Mouse (Mus musculus): Measurements from ENCODE around the gene Nt5c. TPM values are rescaled to one million over a fixed set of nuclear protein-coding genes. Genes with fewer than 3 reads are reported as not detected.
A peak's percentile ranks its signal among the peaks of the same experiment; 100 is the strongest.
"Not testable (repeated sequence)": the region's sequence is repeated elsewhere in the genome, so short reads cannot be mapped to it uniquely, and the experiment has no call there.

Nt5c gene
- 66.2 and 83.5 TPM in 2 replicates for polyA plus RNA-seq (2016; fragmentation: Nextera tagmentation; extraction: Ambion mirVana)

GRCm38 (mm10) chr11:115491356-115492083, at the start of gene Nt5c:
Gene Nt5c (minus strand): TSS chr11:115491862.
- under 1% methylated on average over 43 of the region's 43 CpGs for WGBS
- Histone ChIP-seq H3K27ac (peak within 1 kb of the TSS; percentile 89), H3K4me1 (peaks cover 26% of the 10 kb centered on the region), H3K27me3 (ENCODE audit: low read depth, poor library complexity, severe bottlenecking) (peaks cover 7% of the 10 kb centered on the region; the same call in 1 of the 2 replicates), H3K9me3 (replicated peaks) (no peaks in the 10 kb centered on the region), H3K36me3 (peaks cover 25% of the 10 kb centered on the region), H3K4me3 (peak within 1 kb of the TSS; percentile 78)
- peak; percentile 86 for DNase-seq (ENCODE audit: low spot score)

GRCm38 (mm10) chr11:115538045-115538444, 46.4 kb upstream of the Nt5c start:
- peaks cover 18% of the 10 kb centered on the region for H3K4me1 ChIP-seq
- no peaks in the 10 kb centered on the region for H3K9me3 ChIP-seq (replicated peaks)
- H3K27ac ChIP-seq: no peak overlapping the region
- 76% methylated on average over 2 of the region's 2 CpGs for WGBS
- H3K27me3 ChIP-seq (ENCODE audit: low read depth, poor library complexity, severe bottlenecking): no peaks in the 10 kb centered on the region
- DNase-seq (ENCODE audit: low spot score): no peak
- H3K36me3 ChIP-seq: peaks cover 13% of the 10 kb centered on the region
- H3K4me3 ChIP-seq: no peak overlapping the region

GRCm38 (mm10) chr11:115536856-115537568, 45.4 kb upstream of the Nt5c start:
- H3K9me3 ChIP-seq (replicated peaks): no peaks in the 10 kb centered on the region
- H3K4me3 ChIP-seq: peak overlapping the region; percentile 99
- no peaks in the 10 kb centered on the region for H3K27me3 ChIP-seq (ENCODE audit: low read depth, poor library complexity, severe bottlenecking)
- 84% methylated on average over 10 of the region's 10 CpGs for WGBS
- H3K27ac ChIP-seq: peak overlapping the region; percentile 100
- DNase-seq (ENCODE audit: low spot score): no peak
- peaks cover 18% of the 10 kb centered on the region for H3K4me1 ChIP-seq
- peaks cover 24% of the 10 kb centered on the region for H3K36me3 ChIP-seq

GRCm38 (mm10) chr11:115536038-115536681, 44.5 kb upstream of the Nt5c start, which contains the start of gene Sumo2:
Gene Sumo2 (minus strand): TSS chr11:115536276.
- Histone ChIP-seq H3K4me1 (peaks cover 18% of the 10 kb centered on the region), H3K4me3 (peak within 1 kb of the TSS; percentile 99), H3K9me3 (replicated peaks) (no peaks in the 10 kb centered on the region), H3K27me3 (ENCODE audit: low read depth, poor library complexity, severe bottlenecking) (no peaks in the 10 kb centered on the region), H3K36me3 (peaks cover 32% of the 10 kb centered on the region), H3K27ac (peak within 1 kb of the TSS; percentile 100)
- DNase-seq (ENCODE audit: low spot score): peak; percentile 100
- WGBS: under 1% methylated on average over 64 of the region's 70 CpGs

- H3K27me3 ChIP-seq (ENCODE audit: low read depth, poor library complexity, severe bottlenecking): no peaks in the 10 kb centered on the region
These were observed 43.9 kb upstream of the Nt5c start for GRCm38 (mm10) chr11:115535401-115536037.

GRCm38 (mm10) chr11:115534759-115535371, 43.2 kb upstream of the Nt5c start:
- WGBS: 9% methylated on average over 11 of the region's 11 CpGs
- no peaks in the 10 kb centered on the region for H3K27me3 ChIP-seq (ENCODE audit: low read depth, poor library complexity, severe bottlenecking)
- no peak for DNase-seq (ENCODE audit: low spot score)
- peak overlapping the region; percentile 99 for H3K4me3 ChIP-seq
- H3K9me3 ChIP-seq (replicated peaks): no peaks in the 10 kb centered on the region
- H3K36me3 ChIP-seq: peaks cover 45% of the 10 kb centered on the region
- H3K27ac ChIP-seq: peak overlapping the region; percentile 100
- peaks cover 18% of the 10 kb centered on the region for H3K4me1 ChIP-seq

More at GRCm38 (mm10) chr11:115535401-115536037, 43.9 kb upstream of the Nt5c start:
- Histone ChIP-seq H3K27ac (peak overlapping the region; percentile 100), H3K9me3 (replicated peaks) (no peaks in the 10 kb centered on the region), H3K36me3 (peaks cover 39% of the 10 kb centered on the region), H3K4me1 (peaks cover 18% of the 10 kb centered on the region), H3K4me3 (peak overlapping the region; percentile 99)
- peak; percentile 78 for DNase-seq (ENCODE audit: low spot score)
- WGBS: under 1% methylated on average over 84 of the region's 84 CpGs

GRCm38 (mm10) chr11:115526446-115526845, 34.8 kb upstream of the Nt5c start:
- H3K9me3 ChIP-seq (replicated peaks): not testable (repeated sequence)

GRCm38 (mm10) chr11:115522703-115523102, 31.0 kb upstream of the Nt5c start:
- Histone ChIP-seq H3K9me3 (replicated peaks) (no peaks in the 10 kb centered on the region), H3K4me1 (no peaks in the 10 kb centered on the region), H3K36me3 (peaks cover 67% of the 10 kb centered on the region), H3K4me3 (no peak overlapping the region), H3K27ac (no peak overlapping the region), H3K27me3 (ENCODE audit: low read depth, poor library complexity, severe bottlenecking) (no peaks in the 10 kb centered on the region)
- 81% methylated on average over 2 of the region's 2 CpGs for WGBS
- DNase-seq (ENCODE audit: low spot score): no peak

More at GRCm38 (mm10) chr11:115526446-115526845, 34.8 kb upstream of the Nt5c start:
- WGBS: 89% methylated on average over 3 of the region's 3 CpGs
- H3K27me3 ChIP-seq (ENCODE audit: low read depth, poor library complexity, severe bottlenecking); H3K4me1 ChIP-seq; DNase-seq (ENCODE audit: low spot score); H3K4me3 ChIP-seq; H3K27ac ChIP-seq: not testable (repeated sequence)
- H3K36me3 ChIP-seq: peaks cover 93% of the 10 kb centered on the region

GRCm38 (mm10) chr11:115522238-115522637, 30.6 kb upstream of the Nt5c start:
- H3K36me3 ChIP-seq: peaks cover 62% of the 10 kb centered on the region
- no peaks in the 10 kb centered on the region for H3K27me3 ChIP-seq (ENCODE audit: low read depth, poor library complexity, severe bottlenecking)
- no peak overlapping the region for H3K4me3 ChIP-seq
- H3K27ac ChIP-seq: no peak overlapping the region
- 89% methylated on average over 2 of the region's 2 CpGs for WGBS
- H3K9me3 ChIP-seq (replicated peaks): no peaks in the 10 kb centered on the region
- DNase-seq (ENCODE audit: low spot score): no peak
- H3K4me1 ChIP-seq: no peaks in the 10 kb centered on the region

- H3K4me1 ChIP-seq: no peaks in the 10 kb centered on the region
- peaks cover 51% of the 10 kb centered on the region for H3K36me3 ChIP-seq
- H3K4me3 ChIP-seq: no peak overlapping the region
- H3K9me3 ChIP-seq (replicated peaks): no peaks in the 10 kb centered on the region
- H3K27ac ChIP-seq: no peak overlapping the region
- no peak for DNase-seq (ENCODE audit: low spot score)
- H3K27me3 ChIP-seq (ENCODE audit: low read depth, poor library complexity, severe bottlenecking): no peaks in the 10 kb centered on the region
- 87% methylated on average over 4 of the region's 4 CpGs for WGBS
These were observed 29.4 kb upstream of the Nt5c start for GRCm38 (mm10) chr11:115521080-115521479.

- 86% methylated on average over 2 of the region's 2 CpGs for WGBS
- Histone ChIP-seq H3K4me1 (no peaks in the 10 kb centered on the region), H3K9me3 (replicated peaks) (no peaks in the 10 kb centered on the region), H3K4me3 (no peak overlapping the region), H3K27ac (no peak overlapping the region), H3K27me3 (ENCODE audit: low read depth, poor library complexity, severe bottlenecking) (no peaks in the 10 kb centered on the region), H3K36me3 (peaks cover 42% of the 10 kb centered on the region)
- no peak for DNase-seq (ENCODE audit: low spot score)
These were observed 28.6 kb upstream of the Nt5c start for GRCm38 (mm10) chr11:115520218-115520617.

GRCm38 (mm10) chr11:115519581-115519980, 27.9 kb upstream of the Nt5c start:
- H3K4me1 ChIP-seq: peaks cover 5% of the 10 kb centered on the region
- no peaks in the 10 kb centered on the region for H3K9me3 ChIP-seq (replicated peaks)
- DNase-seq (ENCODE audit: low spot score): no peak
- H3K27ac ChIP-seq: no peak overlapping the region
- H3K27me3 ChIP-seq (ENCODE audit: low read depth, poor library complexity, severe bottlenecking): no peaks in the 10 kb centered on the region
- peaks cover 36% of the 10 kb centered on the region for H3K36me3 ChIP-seq
- no peak overlapping the region for H3K4me3 ChIP-seq
- WGBS: 88% methylated on average over 3 of the region's 3 CpGs
